Mouse (Mus musculus) cortical plate, adult 2 months (tissue): ENCODE results near the gene Crabp2.
A peak's percentile ranks its signal among the peaks of the same experiment; 100 is the strongest.

Experiments
- CTCF ChIP-seq: fragments of 200-500 bp; IDR thresholded peaks from 2 replicates; pipeline ENCODE4 v1.5.1; 2011; ENCODE audit warnings: mild to moderate bottlenecking, control low read depth, low read length; ENCODE audit not compliant: insufficient read depth; ENCODE audit errors: extremely low read depth
- POLR2A ChIP-seq: fragments of 200-500 bp; IDR thresholded peaks from 2 replicates; pipeline ENCODE4 v1.6.1; 2011; ENCODE audit warnings: mild to moderate bottlenecking, low read length, control low read depth; ENCODE audit not compliant: insufficient read depth; ENCODE audit errors: extremely low read depth

DNA sequence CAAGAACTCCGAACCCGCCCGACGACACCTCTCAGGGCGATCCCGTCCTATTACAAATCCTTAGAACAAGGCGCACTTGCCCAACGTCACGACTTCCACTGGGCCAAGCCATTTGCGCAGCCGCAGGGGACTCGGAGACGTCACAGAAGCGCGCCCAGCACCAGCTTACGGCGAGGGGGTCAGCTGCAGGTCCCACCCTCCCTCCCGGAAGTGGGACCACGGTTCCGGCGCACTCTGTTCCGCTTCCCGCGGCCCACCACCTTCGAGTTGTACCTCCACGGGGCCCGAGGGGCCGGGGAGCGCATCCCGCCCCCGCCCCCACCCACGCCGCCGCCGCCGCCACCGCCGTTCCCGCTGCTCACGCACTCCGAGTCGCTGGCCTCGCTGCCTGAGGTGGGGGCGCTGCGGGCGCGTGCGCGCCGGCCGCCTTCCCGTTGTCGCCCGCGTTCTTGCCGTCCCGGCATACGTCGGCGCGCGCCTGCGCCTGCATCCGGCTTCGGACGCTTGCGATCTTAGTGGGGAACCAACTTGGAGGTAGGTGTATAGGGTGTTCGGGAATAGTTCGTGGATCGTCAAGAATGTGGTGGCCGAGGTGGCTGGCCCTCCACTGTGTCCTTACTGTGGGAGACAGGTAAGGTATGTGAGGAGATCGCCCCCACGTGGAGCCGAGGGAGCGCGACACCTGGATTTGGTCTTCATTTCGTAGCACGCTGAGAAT, 18.2 kb upstream of the Crabp2 start, which contains the start of the genes Isg20l2 and Rrnad1:
- TF ChIP-seq POLR2A, result peak; percentile 82
- peak; percentile 51; the same call in 1 of the 2 replicates for TF ChIP-seq CTCF
